Mouse (Mus musculus): Measurements from ENCODE around the gene Nppa.

Gene Nppa

GRCm38 (mm10) chr4:148000202-148000772 is at the start of gene Nppa:
Nppa (plus strand) TSS chr4:148000722.
- DNase-seq = peak; percentile 44

GRCm38 (mm10) chr4:147953590-147953989 is 46.9 kb upstream of the Nppa start:
- peak; percentile 28 for DNase-seq

- no peak for DNase-seq
Observed at GRCm38 (mm10) chr4:147957141-147957540, 43.4 kb upstream of the Nppa start.

- DNase-seq = peak; percentile 78
Observed at GRCm38 (mm10) chr4:147959881-147960831, 40.4 kb upstream of the Nppa start.

GRCm38 (mm10) chr4:147962781-147963180 is 37.7 kb upstream of the Nppa start:
- no peak for DNase-seq

GRCm38 (mm10) chr4:147963623-147964022 is 36.9 kb upstream of the Nppa start:
- no peak for DNase-seq

GRCm38 (mm10) chr4:147965712-147966111 is 34.8 kb upstream of the Nppa start:
- DNase-seq = no peak

GRCm38 (mm10) chr4:147968816-147969215 is 31.7 kb upstream of the Nppa start:
- DNase-seq = no peak

GRCm38 (mm10) chr4:147969337-147969736 is 31.2 kb upstream of the Nppa start:
- DNase-seq = no peak

- DNase-seq = no peak
Observed at GRCm38 (mm10) chr4:147976237-147976636, 24.3 kb upstream of the Nppa start.

GRCm38 (mm10) chr4:147977726-147978125 is 22.8 kb upstream of the Nppa start:
- DNase-seq = no peak

GRCm38 (mm10) chr4:147978391-147978790 is 22.1 kb upstream of the Nppa start:
- DNase-seq = no peak

- DNase-seq = no peak
Observed at GRCm38 (mm10) chr4:147979441-147979860, 21.1 kb upstream of the Nppa start.

- no peak for DNase-seq
Observed at GRCm38 (mm10) chr4:147985205-147986132, 15.1 kb upstream of the Nppa start, which contains the start of gene Nppb. Nppb (plus strand) TSS chr4:147985788.

GRCm38 (mm10) chr4:147993571-147994095 is 6.9 kb upstream of the Nppa start:
- no peak for DNase-seq

- no peak for DNase-seq
Observed at GRCm38 (mm10) chr4:147995311-147995710, 5.2 kb upstream of the Nppa start.

- DNase-seq = no peak
Observed at GRCm38 (mm10) chr4:148001013-148001789, 679 bp downstream of the Nppa start.

GRCm38 (mm10) chr4:148001866-148002265 is 1.3 kb downstream of the Nppa start:
- no peak for DNase-seq

GRCm38 (mm10) chr4:148004361-148004760 is 3.8 kb downstream of the Nppa start:
- no peak for DNase-seq

- peak; percentile 72 for DNase-seq
Observed at GRCm38 (mm10) chr4:148008412-148008811, 7.9 kb downstream of the Nppa start.

- no peak for DNase-seq
Observed at GRCm38 (mm10) chr4:148009641-148010040, 9.1 kb downstream of the Nppa start.

- DNase-seq = no peak
Observed at GRCm38 (mm10) chr4:148011332-148011731, 10.8 kb downstream of the Nppa start.
